Comparison of ENCODE assay signal across 8 mouse cellular contexts in genomic region chr7:16810920-16811648, GRCm38 (mm10). TPM values are rescaled to one million over a fixed set of nuclear protein-coding genes. Genes with fewer than 3 reads are reported as not detected.
DNase-seq lines count a peak whose midpoint lies in the region; ATAC-seq and TF ChIP-seq lines count a peak whose summit lies in the region.

No protein-coding gene starts in this region.

- peak overlapping the region; percentile 84 for H3K4me3 ChIP-seq in testis, adult 2 months (ENCODE audit: control insufficient read depth, low read depth, low read length)
- H3K4me3 ChIP-seq in limb, embryonic 15.5 days = peak overlapping the region; percentile 46

- no peaks in the 10 kb centered on the region for H3K36me3 ChIP-seq in testis, adult 2 months (ENCODE audit: control insufficient read depth, insufficient read depth, low read length)
- peaks cover 50% of the 10 kb centered on the region for H3K36me3 ChIP-seq in limb, embryonic 15.5 days

- H3K27ac ChIP-seq in testis, adult 2 months (ENCODE audit: control insufficient read depth, insufficient read depth, low read depth, low read length) = peak overlapping the region; percentile 72
- no peak overlapping the region for H3K27ac ChIP-seq in limb, embryonic 15.5 days

- H3K9me3 ChIP-seq in limb, embryonic 15.5 days = no peaks in the 10 kb centered on the region

- ATAC-seq in frontal cortex, adult (ENCODE audit: low TSS enrichment) = peak; percentile 51
- no peak for ATAC-seq in limb, embryonic 15.5 days (ENCODE audit: insufficient number of reproducible peaks, low FRiP score, low TSS enrichment, low read depth)

- no peak for TF ChIP-seq CTCF in testis, adult 2 months (IDR thresholded peaks at IDR 0.05; ENCODE audit: control insufficient read depth, insufficient read depth, insufficient replicate concordance, low read depth, low read length)

- no peak for DNase-seq in frontal cortex, postnatal 14 days (ENCODE audit: low spot score in 2 of 2)
- DNase-seq in testis, postnatal 14 days (ENCODE audit: low spot score) = no peak
- DNase-seq in forelimb bud, embryonic 11.5 days (ENCODE audit: low read depth, low spot score) = peak; percentile 45
- peak; percentile 33 for DNase-seq in retina, postnatal 7 days (ENCODE audit: low read depth, low spot score)
- no peak for DNase-seq in yolk sac, embryonic 10.5 days (ENCODE audit: low spot score)

- peak overlapping the region; percentile 88 for H3K4me2 ChIP-seq in limb, embryonic 15.5 days

- TF ChIP-seq POLR2A in testis, adult 2 months (IDR thresholded peaks at IDR 0.05; ENCODE audit: control insufficient read depth, low read depth, low read length) = no peak; the same call in 1 of the 2 replicates

- H3K9ac ChIP-seq in limb, embryonic 15.5 days = peak overlapping the region; percentile 23; the same call in 1 of the 2 replicates

- H3K4me1 ChIP-seq in testis, adult 2 months (ENCODE audit: control insufficient read depth, insufficient read depth, low read length) = peaks cover 26% of the 10 kb centered on the region
- H3K4me1 ChIP-seq in limb, embryonic 15.5 days = peaks cover 30% of the 10 kb centered on the region

- no peaks in the 10 kb centered on the region for H3K27me3 ChIP-seq in testis, adult 2 months (ENCODE audit: control insufficient read depth, insufficient read depth, low read length)
- peaks cover 26% of the 10 kb centered on the region for H3K27me3 ChIP-seq in limb, embryonic 15.5 days

- WGBS in limb, embryonic 15.5 days = 7% methylated on average over 90 of the region's 90 CpGs

RNA-seq across cellular contexts. Expression of gene Strn4, which starts 4.6 kb away (rescaled TPM):
- 130 and 147 TPM in 2 replicates for polyA plus RNA-seq in testis, adult 2 months (2012; rRNA removed)
- 85.8 and 96.1 TPM in 2 replicates for polyA plus RNA-seq in limb, embryonic 15.5 days (2015; fragmentation: Nextera tagmentation; extraction: Ambion mirVana)

RNA-seq across cellular contexts. Expression of gene Fkrp, which starts 5.4 kb away (rescaled TPM):
- polyA plus RNA-seq in testis, adult 2 months (2012; rRNA removed) = 3.4 and 3.6 TPM in 2 replicates
- polyA plus RNA-seq in limb, embryonic 15.5 days (2015; fragmentation: Nextera tagmentation; extraction: Ambion mirVana) = 25.8 and 27.1 TPM in 2 replicates

RNA-seq across cellular contexts. Expression of gene Slc1a5, which starts 29.9 kb away (rescaled TPM):
- polyA plus RNA-seq in testis, adult 2 months (2012; rRNA removed) = 15.2 and 17.8 TPM in 2 replicates
- 32.5 and 39.5 TPM in 2 replicates for polyA plus RNA-seq in limb, embryonic 15.5 days (2015; fragmentation: Nextera tagmentation; extraction: Ambion mirVana)

RNA-seq across cellular contexts. Expression of gene Prkd2, which starts 31.6 kb away (rescaled TPM):
- 2.8 and 4.5 TPM in 2 replicates for polyA plus RNA-seq in testis, adult 2 months (2012; rRNA removed)
- polyA plus RNA-seq in limb, embryonic 15.5 days (2015; fragmentation: Nextera tagmentation; extraction: Ambion mirVana) = 20.5 and 21.9 TPM in 2 replicates

Comparison
In these comparisons a context has a peak if more than half of its experiments do, and no peak if none do; other contexts are left out.
1. DNase-seq: peak in forelimb bud, embryonic 11.5 days (single experiment) and retina, postnatal 7 days (single experiment); none in frontal cortex, postnatal 14 days (0 of 2), testis, postnatal 14 days (single experiment) and yolk sac, embryonic 10.5 days (single experiment).